Mouse (Mus musculus) heart, postnatal 0 days (tissue): ENCODE results near the gene Ldlrad3. TPM values are rescaled to one million over a fixed set of nuclear protein-coding genes. Genes with fewer than 3 reads are reported as not detected.

Source experiments
- ATAC-seq: fragments of 200-750 bp; cut with Nextera tagmentation; 2 replicates; pipeline ENCODE4 v1.8.0; 2017; ENCODE audit warnings: low read depth, moderate number of reproducible peaks, moderate library complexity; ENCODE audit not compliant: insufficient read depth
- DNase-seq: peaks from one replicate; pipeline ENCODE4 v3.0.0-alpha.2; 2016; ENCODE audit warnings: low spot score
- H3K27ac ChIP-seq: fragments of 300-500 bp; sonication (generic); 2 replicates; pipeline ENCODE4 v1.5.1; 2014; ENCODE audit warnings: low read depth, mild to moderate bottlenecking
- H3K27me3 ChIP-seq: fragments of 300-500 bp; sonication (generic); 2 replicates; pipeline ENCODE4 v1.6.1; 2014; ENCODE audit warnings: low read length, mixed read lengths; ENCODE audit not compliant: control insufficient read depth, insufficient read depth
- H3K36me3 ChIP-seq: fragments of 300-500 bp; sonication (generic); replicated peaks from 2 replicates; pipeline ENCODE4 v1.6.1; 2014; ENCODE audit warnings: low read length, mixed read lengths; ENCODE audit not compliant: control insufficient read depth, insufficient read depth
- H3K4me1 ChIP-seq: fragments of 300-500 bp; sonication (generic); 2 replicates; pipeline ENCODE4 v1.6.1; 2014; ENCODE audit warnings: antibody characterized with exemption; ENCODE audit not compliant: control insufficient read depth, insufficient read depth
- H3K4me2 ChIP-seq: fragments of 300-500 bp; sonication (generic); 2 replicates; pipeline ENCODE4 v1.6.1; 2014; ENCODE audit warnings: low read depth, mild to moderate bottlenecking, low read length, moderate library complexity
- H3K4me3 ChIP-seq: fragments of 300-500 bp; sonication (generic); 2 replicates; pipeline ENCODE4 v1.5.1; 2014; ENCODE audit warnings: low read depth, low read length
- H3K9ac ChIP-seq: fragments of 300-500 bp; sonication (generic); replicated peaks from 2 replicates; pipeline ENCODE4 v1.6.1; 2014; ENCODE audit warnings: low read depth, low read length, mixed read lengths
- H3K9me3 ChIP-seq: fragments of 300-500 bp; sonication (generic); replicated peaks from 2 replicates; pipeline ENCODE4 v1.6.1; 2016; ENCODE audit warnings: low read length; ENCODE audit not compliant: control insufficient read depth
- CTCF ChIP-seq: IDR thresholded peaks from 2 replicates; pipeline ENCODE4 v1.5.1; 2016; ENCODE audit warnings: antibody characterized with exemption, control low read depth, low read depth
- EP300 ChIP-seq: IDR thresholded peaks from 2 replicates; pipeline ENCODE4 v1.6.1; 2016; ENCODE audit warnings: antibody characterized with exemption, low read depth
- WGBS: fragments of 180-500 bp; shearing (Covaris S2); extraction: QIAGEN DNeasy Blood & Tissue Kit; methylation state at CpG from one replicate; pipeline ENCODE4 v1.1.7; 2014; 5-methylcytosine and 5-hydroxymethylcytosine counted together
- polyA plus RNA-seq: library from polyadenylated mRNA; unstranded; fragments of >200 nt; fragmentation: Nextera tagmentation; extraction: Ambion mirVana; gene quantifications from 2 replicates; pipeline ENCODE4 v1.2.1, GENCODE M21; 2015
- total RNA-seq: library from RNA; depleted of rRNA; stranded (reverse); fragments of >200 nt; gene quantifications from 2 replicates; pipeline ENCODE4 v1.2.3, GENCODE M21; 2014; ENCODE audit warnings: low replicate concordance

Gene Ldlrad3
- total and polyA plus RNA-seq, 2 experiments from 2014 or later = 3.5 to 5.4 TPM

GRCm38 (mm10) chr2:102203478-102203877 is 17.3 kb upstream of the Ldlrad3 start:
- no peak overlapping the region for H3K27ac ChIP-seq
- H3K36me3 ChIP-seq = no peaks in the 10 kb centered on the region

GRCm38 (mm10) chr2:102202211-102202770 is 16.1 kb upstream of the Ldlrad3 start:
- no peak overlapping the region for H3K4me2 ChIP-seq
- TF ChIP-seq CTCF = no peak
- no peak for TF ChIP-seq EP300
- ATAC-seq = no peak
- H3K9me3 ChIP-seq = no peaks in the 10 kb centered on the region
- H3K36me3 ChIP-seq = no peaks in the 10 kb centered on the region
- no peak overlapping the region for H3K27ac ChIP-seq
- H3K9ac ChIP-seq = no peak overlapping the region
- H3K4me1 ChIP-seq = no peaks in the 10 kb centered on the region
- 61% methylated on average over 2 of the region's 2 CpGs for WGBS
- DNase-seq = no peak
- no peak overlapping the region for H3K4me3 ChIP-seq
- H3K27me3 ChIP-seq = peaks cover 6% of the 10 kb centered on the region; the same call in 1 of the 2 replicates

More at GRCm38 (mm10) chr2:102203478-102203877, 17.3 kb upstream of the Ldlrad3 start:
- no peaks in the 10 kb centered on the region for H3K4me1 ChIP-seq
- no peak overlapping the region for H3K9ac ChIP-seq
- no peaks in the 10 kb centered on the region for H3K9me3 ChIP-seq
- TF ChIP-seq CTCF (no peak), EP300 (no peak)
- DNase-seq (no peak), ATAC-seq (no peak)
- H3K4me2 ChIP-seq = no peak overlapping the region
- no peak overlapping the region for H3K4me3 ChIP-seq
- peaks cover 6% of the 10 kb centered on the region; the same call in 1 of the 2 replicates for H3K27me3 ChIP-seq

DNA sequence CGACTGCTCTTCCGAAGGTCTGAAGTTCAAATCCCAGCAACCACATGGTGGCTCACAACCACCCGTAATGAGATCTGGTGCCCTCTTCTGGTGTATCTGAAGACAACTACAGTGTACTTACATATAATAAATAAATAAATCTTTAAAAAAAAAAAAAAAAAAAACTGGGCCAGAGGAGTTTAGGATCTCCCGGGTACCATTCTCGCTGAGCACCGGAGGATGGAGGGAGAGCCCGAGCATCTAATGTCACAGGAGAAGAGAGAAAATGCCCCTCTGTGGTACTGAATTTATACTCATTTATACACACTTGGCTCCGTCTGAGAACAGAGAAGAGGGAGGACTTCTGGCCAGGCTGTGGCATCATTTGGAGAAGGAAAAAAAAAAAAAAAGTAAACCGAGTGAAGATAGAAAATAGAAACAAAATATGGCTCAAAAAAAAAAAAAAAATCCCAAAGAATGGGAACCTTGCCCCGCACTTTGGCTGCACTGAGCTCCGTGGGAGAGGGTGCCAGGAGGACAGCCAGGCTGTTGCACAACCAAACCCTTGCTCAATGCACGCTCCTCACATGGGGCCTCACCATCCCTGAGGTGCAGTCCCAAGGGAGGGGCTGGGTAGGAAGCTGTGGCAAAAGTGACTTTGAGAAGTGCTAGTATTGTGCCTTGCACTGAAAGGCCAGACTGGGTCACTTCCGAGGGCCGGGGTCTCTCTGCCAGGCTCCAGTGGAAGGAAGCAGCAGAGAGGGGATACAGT is 15.2 kb upstream of the Ldlrad3 start:
- Histone ChIP-seq H3K27me3 (peaks cover 6% of the 10 kb centered on the region; the same call in 1 of the 2 replicates), H3K36me3 (no peaks in the 10 kb centered on the region), H3K9me3 (no peaks in the 10 kb centered on the region), H3K4me1 (no peaks in the 10 kb centered on the region), H3K27ac (no peak overlapping the region), H3K9ac (no peak overlapping the region), H3K4me2 (no peak overlapping the region), H3K4me3 (no peak overlapping the region)
- TF ChIP-seq CTCF (no peak), EP300 (no peak)
- DNase-seq (no peak), ATAC-seq (no peak)
- WGBS = 76% methylated on average over 11 of the region's 14 CpGs

DNA sequence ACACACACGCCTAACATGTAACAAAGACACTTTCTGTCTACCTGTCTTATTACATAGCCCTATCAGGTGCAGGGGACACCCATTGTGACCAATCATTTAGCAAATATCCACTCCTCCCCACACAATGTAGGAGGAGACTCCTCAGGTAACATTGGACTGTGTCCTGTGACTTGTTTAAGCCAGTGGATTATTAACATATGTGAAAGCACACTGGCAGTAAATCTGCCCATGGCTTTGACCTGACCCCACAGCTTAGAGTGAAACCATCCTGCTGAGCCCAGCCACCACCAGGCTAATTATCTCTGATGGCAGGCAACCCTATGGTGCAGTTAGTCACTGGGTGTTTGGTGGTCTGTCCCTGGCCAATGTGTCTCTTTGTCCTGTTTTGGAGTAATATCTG is 11.1 kb upstream of the Ldlrad3 start:
- no peaks in the 10 kb centered on the region for H3K4me1 ChIP-seq
- TF ChIP-seq EP300 (no peak), CTCF (no peak)
- no peaks in the 10 kb centered on the region for H3K9me3 ChIP-seq
- no peak overlapping the region for H3K4me2 ChIP-seq
- no peak for ATAC-seq
- H3K27ac ChIP-seq = no peak overlapping the region
- no peaks in the 10 kb centered on the region for H3K36me3 ChIP-seq
- no peak for DNase-seq
- no peak overlapping the region for H3K9ac ChIP-seq
- WGBS = 88% methylated on average over 1 of the region's 1 CpGs
- H3K27me3 ChIP-seq = no peaks in the 10 kb centered on the region
- no peak overlapping the region for H3K4me3 ChIP-seq

GRCm38 (mm10) chr2:102196709-102197108 is 10.5 kb upstream of the Ldlrad3 start:
- H3K9me3 ChIP-seq = no peaks in the 10 kb centered on the region
- H3K4me1 ChIP-seq = no peaks in the 10 kb centered on the region
- no peak overlapping the region for H3K27ac ChIP-seq
- H3K4me3 ChIP-seq = no peak overlapping the region
- no peaks in the 10 kb centered on the region for H3K36me3 ChIP-seq
- no peak for DNase-seq
- no peaks in the 10 kb centered on the region for H3K27me3 ChIP-seq
- TF ChIP-seq EP300 = no peak
- TF ChIP-seq CTCF = no peak
- ATAC-seq = no peak
- H3K4me2 ChIP-seq = no peak overlapping the region
- no peak overlapping the region for H3K9ac ChIP-seq
- WGBS = 47% methylated on average over 8 of the region's 8 CpGs
